Mouse (Mus musculus): ENCODE results near the gene Slc35a2. TPM values are rescaled to one million over a fixed set of nuclear protein-coding genes. Genes with fewer than 3 reads are reported as not detected.
"Not testable (repeated sequence)": the region's sequence is repeated elsewhere in the genome, so short reads cannot be mapped to it uniquely, and the experiment has no call there.

Gene Slc35a2
- polyA plus RNA-seq, 1 experiment from 2014 or later = 23.6 TPM

DNA sequence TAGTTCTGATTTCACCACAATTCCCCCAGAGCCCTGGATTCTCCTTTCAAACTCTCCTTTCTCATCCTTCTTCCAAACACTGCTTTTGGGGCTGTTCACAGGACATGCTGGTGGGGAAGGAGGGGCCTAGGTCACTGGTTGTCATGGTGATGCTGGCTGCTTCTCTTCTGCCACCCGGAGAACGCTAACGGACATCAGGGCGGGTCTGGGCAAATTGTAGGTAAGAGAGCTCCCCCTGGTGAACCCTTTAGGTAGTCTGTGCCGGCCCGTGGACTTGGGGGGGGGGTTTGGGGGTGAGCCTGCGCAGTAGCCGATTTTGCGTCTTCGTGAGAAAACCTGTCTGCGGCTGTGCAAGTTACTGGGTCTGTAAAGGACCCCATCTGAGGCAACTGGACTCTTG lies 4.0 kb upstream of the Slc35a2 start:
- H3K4me3 ChIP-seq (ENCODE audit: low read depth, low read length) = peak overlapping the region; percentile 7; the same call in 1 of the 2 replicates
- H3K9me3 ChIP-seq (ENCODE audit: control insufficient read depth, low read length) = no peaks in the 10 kb centered on the region
- H3K4me1 ChIP-seq (ENCODE audit: control insufficient read depth, insufficient read depth, low read length) = no peaks in the 10 kb centered on the region
- 12% methylated on average over 11 of the region's 11 CpGs for WGBS
- H3K36me3 ChIP-seq (ENCODE audit: control insufficient read depth, insufficient read depth, low read length) = no peaks in the 10 kb centered on the region
- H3K4me2 ChIP-seq (ENCODE audit: low read depth, low read length) = peak overlapping the region; percentile 75
- no peaks in the 10 kb centered on the region for H3K27me3 ChIP-seq (ENCODE audit: control insufficient read depth, insufficient read depth, low read length)
- no peak overlapping the region for H3K9ac ChIP-seq (replicated peaks; ENCODE audit: low read depth, low read length)
- ATAC-seq (ENCODE audit: low read depth) = peak; percentile 39; the same call in 1 of the 2 replicates
- H3K27ac ChIP-seq (ENCODE audit: low read depth, low read length) = no peak overlapping the region

DNA sequence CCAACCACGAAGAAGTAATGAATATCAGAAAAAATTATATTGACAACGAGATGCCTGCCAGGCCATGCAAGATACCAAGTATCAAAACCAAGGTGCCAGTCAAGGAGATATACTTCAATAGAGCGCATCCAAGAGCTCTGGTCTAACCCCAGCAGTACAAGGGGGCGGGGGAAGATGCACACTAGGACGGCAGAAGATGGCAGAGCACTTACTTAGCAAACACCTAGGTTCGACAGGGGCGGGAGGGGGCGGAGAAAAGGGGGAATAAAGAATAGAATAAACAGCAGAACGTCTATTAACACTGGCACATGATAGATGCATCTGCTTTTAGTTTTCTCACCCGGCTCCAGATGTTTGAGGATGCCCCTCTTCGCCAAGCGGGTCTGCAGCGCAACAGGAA lies 14.4 kb downstream of the Slc35a2 start:
- Histone ChIP-seq H3K27ac (ENCODE audit: low read depth, low read length) (no peak overlapping the region), H3K9ac (replicated peaks; ENCODE audit: low read depth, low read length) (peak overlapping the region; percentile 35; the same call in 1 of the 2 replicates), H3K4me2 (ENCODE audit: low read depth, low read length) (peak overlapping the region; percentile 53), H3K9me3 (ENCODE audit: control insufficient read depth, low read length) (no peaks in the 10 kb centered on the region), H3K36me3 (ENCODE audit: control insufficient read depth, insufficient read depth, low read length) (0 out of 2 replicates have a peak, but pooled peaks cover 3% of the 10 kb centered on the region), H3K4me3 (ENCODE audit: low read depth, low read length) (peak overlapping the region; percentile 46), H3K4me1 (ENCODE audit: control insufficient read depth, insufficient read depth, low read length) (peaks cover 6% of the 10 kb centered on the region; the same call in 1 of the 2 replicates), H3K27me3 (ENCODE audit: control insufficient read depth, insufficient read depth, low read length) (no peaks in the 10 kb centered on the region)
- 34% methylated on average over 13 of the region's 13 CpGs for whole genome bisulfite sequencing
- no peak for ATAC-seq (ENCODE audit: low read depth)

DNA sequence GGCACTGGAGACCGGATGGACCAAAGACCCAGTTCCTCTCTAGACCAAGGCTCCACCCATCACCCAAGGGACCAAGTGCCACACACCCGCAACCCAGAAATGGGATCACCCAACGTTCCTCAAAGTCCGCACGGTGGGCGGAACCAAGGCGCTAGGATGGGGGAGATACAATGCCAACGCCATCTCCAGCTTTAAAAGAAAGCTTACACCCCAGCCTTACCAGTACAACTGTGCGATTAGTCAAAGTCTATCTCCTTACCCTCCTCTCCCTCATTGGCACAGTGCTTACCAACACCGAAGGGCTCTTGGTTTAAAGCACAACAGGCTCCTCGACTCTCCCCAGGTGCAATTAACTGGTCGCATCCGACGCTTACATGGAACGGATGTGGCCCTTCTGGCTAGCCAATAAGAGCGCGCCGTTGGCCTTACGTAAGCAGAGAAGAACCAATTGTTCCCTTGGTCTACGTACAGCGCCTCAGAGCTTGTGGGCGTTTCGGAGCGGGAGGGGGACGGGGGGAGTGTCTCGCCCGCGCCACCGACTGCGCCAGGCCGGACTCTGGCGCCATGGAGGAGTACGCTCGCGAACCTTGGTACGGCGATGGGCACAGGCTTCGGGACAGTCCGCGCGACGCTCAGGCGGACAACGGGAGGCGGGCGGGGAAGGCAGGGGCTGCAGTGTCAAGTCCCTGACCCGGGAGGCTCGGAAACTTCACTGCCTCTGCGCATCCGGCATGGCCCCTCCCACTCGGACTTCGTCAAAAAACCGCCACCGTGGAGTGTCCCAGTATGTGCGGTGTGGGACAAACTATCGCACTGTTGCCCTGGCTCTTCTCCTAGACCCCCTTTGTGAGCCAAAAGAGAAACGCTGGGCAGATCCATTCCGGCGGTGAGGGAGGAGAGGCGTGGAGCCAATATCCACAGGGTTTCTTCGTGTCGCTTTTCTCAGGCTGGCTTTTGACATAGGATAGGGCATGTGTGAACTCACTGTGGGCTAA lies 15.3 kb downstream of the Slc35a2 start, which contains the start of the genes Pqbp1 and Timm17b:
Gene Pqbp1 (minus strand): TSS at position 390 of the 995 bp plus-strand sequence.
Gene Timm17b (plus strand): TSS at position 478 of the 995 bp plus-strand sequence.
- Histone ChIP-seq H3K4me3 (ENCODE audit: low read depth, low read length) (peak within 1 kb of the TSS; percentile 46), H3K27ac (ENCODE audit: low read depth, low read length) (peak within 1 kb of the TSS; percentile 88), H3K36me3 (ENCODE audit: control insufficient read depth, insufficient read depth, low read length) (0 out of 2 replicates have a peak, but pooled peaks cover 3% of the 10 kb centered on the region), H3K4me1 (ENCODE audit: control insufficient read depth, insufficient read depth, low read length) (peaks cover 6% of the 10 kb centered on the region; the same call in 1 of the 2 replicates), H3K9ac (replicated peaks; ENCODE audit: low read depth, low read length) (peak within 1 kb of the TSS; percentile 62), H3K4me2 (ENCODE audit: low read depth, low read length) (peak within 1 kb of the TSS; percentile 53), H3K9me3 (ENCODE audit: control insufficient read depth, low read length) (no peaks in the 10 kb centered on the region), H3K27me3 (ENCODE audit: control insufficient read depth, insufficient read depth, low read length) (no peaks in the 10 kb centered on the region)
- peak; percentile 98 for ATAC-seq (ENCODE audit: low read depth)
- 11% methylated on average over 55 of the region's 62 CpGs for WGBS

DNA sequence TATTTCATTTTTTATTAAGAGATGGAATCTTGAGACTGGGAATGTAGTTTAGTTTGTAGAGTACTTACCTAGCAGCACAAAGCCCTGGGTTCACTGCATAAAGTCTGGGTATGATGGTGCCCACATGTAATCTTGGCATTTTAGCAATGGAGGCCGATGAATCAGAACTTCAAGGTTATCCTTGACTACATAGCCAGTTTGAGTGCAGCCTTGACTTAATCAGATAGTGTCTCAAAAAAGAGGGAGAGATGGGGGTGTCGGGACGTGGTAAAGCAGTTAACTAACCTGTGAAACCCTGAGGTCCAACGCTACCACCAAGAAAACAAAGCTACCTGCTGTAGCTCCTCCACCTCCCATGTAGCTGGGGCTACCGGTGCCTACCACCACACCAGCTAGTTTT lies 20.6 kb downstream of the Slc35a2 start:
- H3K27me3 ChIP-seq (ENCODE audit: control insufficient read depth, insufficient read depth, low read length) = no peaks in the 10 kb centered on the region

DNA sequence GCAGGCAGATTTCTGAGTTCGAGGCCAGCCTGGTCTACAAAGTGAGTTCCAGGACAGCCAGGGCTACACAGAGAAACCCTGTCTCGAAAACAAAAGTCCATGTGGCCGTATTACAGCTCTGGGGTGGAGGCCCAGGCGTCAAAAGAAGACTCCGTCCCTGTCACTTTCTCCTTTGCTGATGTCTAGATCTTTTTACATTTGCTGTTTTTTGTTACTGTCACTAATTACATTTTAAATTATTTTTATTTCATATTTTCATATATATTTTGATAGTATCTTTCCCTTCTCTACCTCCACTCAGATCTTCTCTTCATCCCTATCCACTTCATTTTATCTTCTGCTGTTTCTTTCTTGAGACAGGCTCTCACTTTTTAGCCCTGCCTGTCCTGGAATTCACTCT lies 23.9 kb downstream of the Slc35a2 start, which contains the start of gene Gm10491:
Gene Gm10491 (minus strand): TSS at position 101 of the 400 bp plus-strand sequence.
- Histone ChIP-seq H3K27ac (ENCODE audit: low read depth, low read length) (no peak within 1 kb of the TSS), H3K27me3 (ENCODE audit: control insufficient read depth, insufficient read depth, low read length) (no peaks in the 10 kb centered on the region), H3K4me1 (ENCODE audit: control insufficient read depth, insufficient read depth, low read length) (no peaks in the 10 kb centered on the region), H3K36me3 (ENCODE audit: control insufficient read depth, insufficient read depth, low read length) (no peaks in the 10 kb centered on the region), H3K4me2 (ENCODE audit: low read depth, low read length) (no peak within 1 kb of the TSS), H3K9ac (replicated peaks; ENCODE audit: low read depth, low read length) (no peak within 1 kb of the TSS), H3K9me3 (ENCODE audit: control insufficient read depth, low read length) (no peaks in the 10 kb centered on the region), H3K4me3 (ENCODE audit: low read depth, low read length) (no peak within 1 kb of the TSS)
- 93% methylated on average over 5 of the region's 5 CpGs for WGBS
- no peak for ATAC-seq (ENCODE audit: low read depth)

More for the DNA sequence above, 20.6 kb downstream of the Slc35a2 start:
- Histone ChIP-seq H3K4me3 (ENCODE audit: low read depth, low read length) (no peak overlapping the region), H3K9me3 (ENCODE audit: control insufficient read depth, low read length) (no peaks in the 10 kb centered on the region), H3K9ac (replicated peaks; ENCODE audit: low read depth, low read length) (no peak overlapping the region), H3K4me1 (ENCODE audit: control insufficient read depth, insufficient read depth, low read length) (no peaks in the 10 kb centered on the region), H3K27ac (ENCODE audit: low read depth, low read length) (no peak overlapping the region), H3K36me3 (ENCODE audit: control insufficient read depth, insufficient read depth, low read length) (no peaks in the 10 kb centered on the region), H3K4me2 (ENCODE audit: low read depth, low read length) (no peak overlapping the region)
- WGBS = 93% methylated on average over 5 of the region's 5 CpGs
- ATAC-seq (ENCODE audit: low read depth) = no peak

DNA sequence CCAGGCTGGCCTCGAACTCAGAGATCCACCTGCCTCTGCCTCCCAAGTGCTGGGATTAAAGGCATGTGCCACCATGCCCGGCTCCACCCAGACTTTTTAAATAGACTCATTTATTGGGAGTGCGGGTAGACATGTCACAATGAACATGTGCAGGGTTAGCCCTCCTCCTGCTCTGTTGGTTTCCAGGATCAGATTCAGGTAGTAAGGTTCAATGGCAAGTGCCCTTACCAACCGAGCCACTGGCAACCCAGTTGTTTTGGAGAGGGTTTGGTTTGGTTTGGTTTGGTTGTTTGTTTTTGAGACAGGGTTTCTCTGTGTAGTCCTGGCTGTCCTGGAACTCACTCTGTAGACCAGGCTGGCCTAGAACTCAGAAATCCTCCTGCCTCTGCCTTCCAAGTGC lies 25.4 kb downstream of the Slc35a2 start, which contains the start of gene Gm10490:
Gene Gm10490 (plus strand): TSS at position 301 of the 400 bp plus-strand sequence.
- H3K27ac ChIP-seq (ENCODE audit: low read depth, low read length); H3K9ac ChIP-seq (replicated peaks; ENCODE audit: low read depth, low read length); H3K9me3 ChIP-seq (ENCODE audit: control insufficient read depth, low read length); H3K27me3 ChIP-seq (ENCODE audit: control insufficient read depth, insufficient read depth, low read length); ATAC-seq (ENCODE audit: low read depth); H3K36me3 ChIP-seq (ENCODE audit: control insufficient read depth, insufficient read depth, low read length); H3K4me3 ChIP-seq (ENCODE audit: low read depth, low read length); H3K4me2 ChIP-seq (ENCODE audit: low read depth, low read length); H3K4me1 ChIP-seq (ENCODE audit: control insufficient read depth, insufficient read depth, low read length): not testable (repeated sequence)
- 92% methylated on average over 4 of the region's 4 CpGs for WGBS

DNA sequence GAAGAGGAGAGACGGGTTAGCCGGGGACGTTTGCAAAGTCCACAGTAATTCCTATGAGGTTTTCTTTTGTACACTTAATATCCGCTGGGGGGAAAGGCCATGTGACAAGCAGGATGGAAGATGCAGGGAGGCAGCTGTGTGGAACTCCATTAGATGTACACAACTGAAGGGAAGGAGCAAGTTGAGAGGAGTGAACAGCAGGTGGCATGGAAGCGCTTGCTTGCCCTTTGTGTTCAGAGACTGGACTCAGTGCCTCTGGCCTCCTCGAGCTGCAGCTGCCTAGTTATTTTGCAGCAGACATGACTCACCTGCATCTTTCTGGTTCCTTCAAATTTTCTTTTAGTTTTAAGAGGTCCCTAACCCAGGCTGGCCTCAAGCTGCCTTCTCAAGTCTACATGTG lies 26.6 kb downstream of the Slc35a2 start:
- WGBS = 52% methylated on average over 6 of the region's 6 CpGs
- no peaks in the 10 kb centered on the region for H3K27me3 ChIP-seq (ENCODE audit: control insufficient read depth, insufficient read depth, low read length)
- H3K4me2 ChIP-seq (ENCODE audit: low read depth, low read length) = no peak overlapping the region
- H3K27ac ChIP-seq (ENCODE audit: low read depth, low read length) = no peak overlapping the region
- H3K9me3 ChIP-seq (ENCODE audit: control insufficient read depth, low read length) = no peaks in the 10 kb centered on the region
- no peak overlapping the region for H3K9ac ChIP-seq (replicated peaks; ENCODE audit: low read depth, low read length)
- no peaks in the 10 kb centered on the region for H3K4me1 ChIP-seq (ENCODE audit: control insufficient read depth, insufficient read depth, low read length)
- no peak for ATAC-seq (ENCODE audit: low read depth)
- H3K4me3 ChIP-seq (ENCODE audit: low read depth, low read length) = no peak overlapping the region
- no peaks in the 10 kb centered on the region for H3K36me3 ChIP-seq (ENCODE audit: control insufficient read depth, insufficient read depth, low read length)

DNA sequence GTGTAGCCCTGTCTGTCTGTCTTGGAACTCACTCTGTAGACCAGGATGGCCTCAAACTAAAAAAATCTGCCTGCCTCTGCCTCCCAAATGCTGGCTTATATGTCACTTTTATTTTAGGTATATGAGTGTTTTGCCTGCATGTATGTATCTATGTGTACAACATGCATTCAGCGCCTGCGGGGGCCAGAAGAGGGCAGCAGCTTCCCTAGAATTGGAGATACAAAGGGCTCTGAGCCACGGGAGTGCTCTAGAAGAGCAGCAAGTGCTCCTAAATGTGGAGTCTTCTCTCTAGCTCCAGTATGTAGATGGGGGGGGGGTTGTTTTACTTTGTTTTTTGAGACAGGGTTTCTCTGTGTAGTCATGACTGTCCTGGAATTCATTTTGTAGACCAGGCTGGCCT lies 31.8 kb downstream of the Slc35a2 start:
- not testable (repeated sequence) for H3K4me1 ChIP-seq (ENCODE audit: control insufficient read depth, insufficient read depth, low read length); H3K4me3 ChIP-seq (ENCODE audit: low read depth, low read length); H3K27ac ChIP-seq (ENCODE audit: low read depth, low read length); H3K9me3 ChIP-seq (ENCODE audit: control insufficient read depth, low read length); ATAC-seq (ENCODE audit: low read depth); H3K27me3 ChIP-seq (ENCODE audit: control insufficient read depth, insufficient read depth, low read length); H3K9ac ChIP-seq (replicated peaks; ENCODE audit: low read depth, low read length); H3K4me2 ChIP-seq (ENCODE audit: low read depth, low read length); H3K36me3 ChIP-seq (ENCODE audit: control insufficient read depth, insufficient read depth, low read length)
- 24% methylated on average over 3 of the region's 3 CpGs for WGBS

DNA sequence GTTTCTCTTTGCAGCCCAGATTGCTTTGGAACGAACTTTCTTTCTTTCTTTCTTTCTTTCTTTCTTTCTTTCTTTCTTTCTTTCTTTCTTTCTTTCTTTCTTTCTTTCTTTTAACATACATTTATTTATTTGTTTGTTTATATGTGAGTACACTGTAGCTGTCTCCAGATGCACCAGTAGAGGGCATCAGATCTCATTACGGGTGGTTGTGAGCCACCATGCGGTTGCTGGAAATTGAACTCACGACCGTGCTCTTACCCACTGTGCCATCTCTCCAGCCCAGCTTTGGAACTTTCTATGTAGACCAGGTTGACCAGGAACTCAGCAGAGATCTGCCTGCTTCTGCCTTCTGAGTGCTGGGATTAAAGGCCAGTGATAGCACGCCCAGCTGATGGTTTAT lies 34.1 kb downstream of the Slc35a2 start:
- ATAC-seq (ENCODE audit: low read depth); H3K9me3 ChIP-seq (ENCODE audit: control insufficient read depth, low read length); H3K9ac ChIP-seq (replicated peaks; ENCODE audit: low read depth, low read length); H3K4me1 ChIP-seq (ENCODE audit: control insufficient read depth, insufficient read depth, low read length); H3K27ac ChIP-seq (ENCODE audit: low read depth, low read length); H3K36me3 ChIP-seq (ENCODE audit: control insufficient read depth, insufficient read depth, low read length); H3K4me2 ChIP-seq (ENCODE audit: low read depth, low read length); H3K4me3 ChIP-seq (ENCODE audit: low read depth, low read length); H3K27me3 ChIP-seq (ENCODE audit: control insufficient read depth, insufficient read depth, low read length): not testable (repeated sequence)
- 78% methylated on average over 6 of the region's 6 CpGs for WGBS
